Mouse (Mus musculus) neutrophil, adult 59 days (primary cell): Measurements from ENCODE around the gene Smr2. TPM values are rescaled to one million over a fixed set of nuclear protein-coding genes. Genes with fewer than 3 reads are reported as not detected.

Experiments
- total RNA-seq, 2 experiments: library from RNA; stranded (reverse); gene quantifications; 1 replicate in 1 of 2; 2 replicates in 1 of 2; pipeline ENCODE4 v1.2.4; 2023

Smr2 gene
- total RNA-seq, result not detected

DNA sequence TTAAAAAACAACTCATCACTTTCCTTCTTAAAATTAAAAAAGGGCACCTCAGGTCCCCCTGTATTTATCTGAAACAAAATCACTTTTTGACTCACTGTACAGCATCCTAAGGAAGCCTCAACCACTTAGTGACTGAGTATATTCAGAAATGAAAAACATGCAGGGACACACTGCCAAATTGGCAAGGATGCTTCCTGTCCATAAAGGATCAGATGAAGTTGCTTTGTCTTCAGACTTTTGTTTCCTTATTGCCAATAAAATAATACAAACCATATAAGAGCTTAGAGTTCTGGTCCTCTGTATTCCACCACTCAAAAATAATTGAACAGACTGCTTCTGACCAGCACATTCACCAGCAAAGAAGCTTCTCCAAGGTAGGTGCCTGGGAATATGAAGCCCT lies at the start of gene Smr2:
Smr2 (plus strand) TSS at position 301 of the 400 bp plus-strand sequence.

DNA sequence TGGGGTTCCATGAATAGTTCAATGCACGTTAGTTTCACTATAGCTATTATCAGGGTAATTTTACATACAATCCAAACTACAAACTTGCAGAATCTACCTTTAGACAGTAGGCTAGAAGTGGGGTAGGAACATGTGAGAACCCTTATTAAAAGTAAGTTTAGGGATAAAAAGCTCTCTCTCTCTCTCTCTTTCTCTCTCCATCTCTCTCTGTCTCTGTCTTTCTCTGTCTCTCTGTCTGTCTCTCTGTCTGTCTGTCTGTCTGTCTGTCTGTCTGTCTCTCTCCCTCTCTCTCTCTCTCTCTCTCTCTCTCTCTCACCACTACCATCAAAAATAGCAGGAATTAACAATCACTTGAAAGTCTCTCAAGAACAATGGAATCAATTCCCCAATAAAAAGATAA lies 25.1 kb downstream of the Smr2 start, which contains the start of gene Gm11116:
Gm11116 (minus strand) TSS at position 101 of the 400 bp plus-strand sequence.

DNA sequence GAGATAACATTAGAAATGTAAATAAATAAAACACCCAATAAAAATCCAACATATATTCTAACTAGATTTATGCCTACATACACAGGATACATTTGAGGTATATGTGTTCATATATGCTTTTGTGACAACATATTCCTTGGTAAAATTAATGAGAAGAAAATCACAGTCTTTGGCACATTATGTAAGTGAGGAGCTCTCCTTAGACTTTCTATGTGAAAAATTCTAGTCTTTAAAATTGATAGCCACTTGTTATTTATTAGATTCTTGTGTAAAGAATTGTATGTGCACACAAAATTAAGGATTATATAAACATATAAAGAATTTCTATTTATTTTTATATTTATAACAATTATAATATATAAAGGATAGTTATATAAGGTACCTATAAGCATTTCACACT lies 67.6 kb downstream of the Smr2 start, which contains the start of gene Gm11115:
Gm11115 (minus strand) TSS at position 101 of the 400 bp plus-strand sequence.

Other genes starting within 250 kb of the Smr2 start
- not detected for gene Odam, start 201.5 kb upstream of the Smr2 start, total RNA-seq
- gene Csn3, start 161.0 kb upstream of the Smr2 start, total RNA-seq, result not detected
- not detected for gene 2310003L06Rik, start 117.1 kb upstream of the Smr2 start, total RNA-seq
- gene Gm28434, start 117.0 kb upstream of the Smr2 start, total RNA-seq, result not detected
- gene Cabs1, start 107.1 kb upstream of the Smr2 start, total RNA-seq, result not detected
- not detected for gene Smr3a, start 84.0 kb upstream of the Smr2 start, total RNA-seq
- gene Gm11116, start 25.0 kb downstream of the Smr2 start, total RNA-seq, result not detected
- not detected for gene Gm11115, start 67.5 kb downstream of the Smr2 start, total RNA-seq
- gene Gm7714, start 182.4 kb downstream of the Smr2 start, total RNA-seq, result not detected
- gene Prol1, start 230.8 kb downstream of the Smr2 start, total RNA-seq, result not detected